Mouse (Mus musculus) gastrocnemius, adult 2 months (tissue): ENCODE measurements at regions not wholly inside any gene's neighbourhood (a gene's known extent, or its start where the extent isn't known, plus 50 kb on each side); places are given as distances from the start of the nearest gene placed in this dataset.

Experiments used
- DNase-seq: peaks from one replicate; pipeline ENCODE4 v3.0.0; 2022
- H3K27ac ChIP-seq: fragments of 200-600 bp; 2 replicates; pipeline ENCODE4 v1.8.1; 2022; ENCODE audit warnings: mild to moderate bottlenecking
- H3K4me3 ChIP-seq: fragments of 200-600 bp; 2 replicates; pipeline ENCODE4 v1.8.1; 2022; ENCODE audit warnings: mild to moderate bottlenecking, moderate library complexity
- CTCF ChIP-seq: fragments of 200-600 bp; IDR thresholded peaks from 2 replicates; pipeline ENCODE4 v1.8.1; 2022; ENCODE audit warnings: antibody characterized with exemption, mild to moderate bottlenecking, moderate library complexity
- intact Hi-C: fragments of 180-260 bp; cut with DNase I; formaldehyde crosslinking; loops from one replicate; pipeline ENCODE4 v1.15.1; 2025

DNA sequence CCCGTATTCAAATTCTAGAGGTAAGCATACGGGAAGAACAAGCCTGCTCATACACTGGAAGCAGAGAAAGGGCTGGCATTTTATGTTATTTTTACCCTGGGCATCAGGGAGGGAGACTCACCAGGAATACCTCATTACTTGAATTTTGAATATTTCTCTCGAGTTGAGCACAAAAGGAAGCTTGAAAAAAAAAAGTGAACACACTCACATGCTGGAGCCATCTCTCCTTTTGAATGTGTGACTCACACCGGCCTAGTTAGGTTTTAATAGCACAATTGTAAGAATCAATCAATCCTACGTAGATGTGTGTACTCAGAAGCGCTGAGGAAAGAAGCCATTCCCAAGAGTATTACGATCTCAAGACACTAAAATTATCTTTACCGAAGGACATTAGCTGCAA lies 172.2 kb upstream of the Grik3 start:
- DNase-seq: no peak
- no peak overlapping the region for H3K4me3 ChIP-seq
- H3K27ac ChIP-seq: no peak overlapping the region
- intact Hi-C loops: no loop called here
- TF ChIP-seq CTCF: no peak

- H3K27ac ChIP-seq: no peak overlapping the region
- H3K4me3 ChIP-seq: no peak overlapping the region
- intact Hi-C loops: no loop called here
- DNase-seq: no peak
- no peak for TF ChIP-seq CTCF
These were observed 173.6 kb upstream of the Grik3 start for GRCm38 (mm10) chr4:125316876-125317275.

DNA sequence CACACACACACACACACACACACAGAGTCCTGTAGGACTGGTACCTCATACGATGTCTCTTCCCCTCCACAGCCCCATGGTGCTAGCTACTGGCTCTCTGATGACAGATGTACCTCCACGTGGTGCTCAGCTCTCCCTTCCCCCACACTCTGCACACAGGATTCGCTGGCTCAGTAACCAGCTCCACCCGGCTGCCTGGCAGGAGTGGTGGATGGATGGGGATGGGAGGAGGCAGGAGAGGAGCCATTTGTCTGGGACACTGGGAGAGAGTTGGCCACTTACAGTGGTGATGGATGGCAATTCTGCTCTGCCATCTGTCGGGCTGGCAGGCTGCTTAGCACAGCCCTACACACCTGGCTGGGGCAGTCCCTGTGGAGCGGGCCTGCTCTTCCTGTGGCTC lies 174.7 kb upstream of the Grik3 start:
- Histone ChIP-seq H3K4me3 (no peak overlapping the region), H3K27ac (no peak overlapping the region)
- no peak for DNase-seq
- intact Hi-C loops: no loop called here
- TF ChIP-seq CTCF: no peak

DNA sequence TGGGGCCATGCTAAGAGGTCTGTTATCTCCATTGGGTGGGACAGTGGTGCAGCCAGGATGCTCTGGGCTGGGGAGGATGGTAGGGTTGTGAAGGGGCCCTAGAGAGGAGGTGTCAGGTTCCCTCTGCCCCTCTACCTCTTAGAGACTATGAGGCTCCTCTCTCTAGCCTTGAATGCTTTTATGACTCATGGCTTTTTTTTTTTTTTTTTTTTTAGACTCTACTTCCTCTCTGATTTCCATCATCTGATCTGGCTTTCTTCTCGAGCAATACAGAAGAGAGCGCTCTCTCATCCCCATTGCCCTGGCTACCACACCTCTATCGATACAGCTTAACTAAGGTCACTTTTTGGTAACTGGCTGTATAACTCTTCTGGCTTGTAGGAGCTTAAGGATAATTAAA lies 176.6 kb upstream of the Grik3 start:
- intact Hi-C loops: no loop called here
- TF ChIP-seq CTCF: no peak
- H3K4me3 ChIP-seq: no peak overlapping the region

DNA sequence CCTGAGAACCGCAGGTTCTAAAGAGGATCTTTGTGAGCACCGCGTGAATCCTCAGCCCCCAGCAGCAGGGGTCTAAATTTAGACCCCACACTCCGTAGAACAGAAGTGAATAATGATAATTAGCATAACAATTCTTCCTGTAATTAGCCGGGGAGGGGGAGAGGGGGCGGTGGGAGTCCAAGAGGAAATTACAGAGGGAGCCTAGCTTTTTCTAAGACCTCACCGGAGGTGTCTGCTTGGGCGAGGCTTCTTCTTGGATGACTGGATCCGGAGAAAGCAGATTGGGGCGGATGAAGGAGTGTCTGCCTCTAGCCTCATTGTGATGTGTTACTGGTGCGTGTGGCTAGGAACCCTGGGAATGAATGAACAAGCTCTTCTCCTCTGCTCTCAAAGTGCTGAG lies 177.2 kb upstream of the Grik3 start:
- DNase-seq: no peak
- H3K4me3 ChIP-seq: no peak overlapping the region
- TF ChIP-seq CTCF: no peak

More for the DNA sequence above, 176.6 kb upstream of the Grik3 start:
- DNase-seq: no peak
- no peak overlapping the region for H3K27ac ChIP-seq

GRCm38 (mm10) chr4:125308171-125308570 lies 180.5 kb upstream of the Zc3h12a start:
- no peak overlapping the region for H3K27ac ChIP-seq
- no peak overlapping the region for H3K4me3 ChIP-seq
- no peak for TF ChIP-seq CTCF
- no peak for DNase-seq
- intact Hi-C loops: no loop called here

More for the DNA sequence above, 177.2 kb upstream of the Grik3 start:
- intact Hi-C loops: no loop called here
- H3K27ac ChIP-seq: no peak overlapping the region

DNA sequence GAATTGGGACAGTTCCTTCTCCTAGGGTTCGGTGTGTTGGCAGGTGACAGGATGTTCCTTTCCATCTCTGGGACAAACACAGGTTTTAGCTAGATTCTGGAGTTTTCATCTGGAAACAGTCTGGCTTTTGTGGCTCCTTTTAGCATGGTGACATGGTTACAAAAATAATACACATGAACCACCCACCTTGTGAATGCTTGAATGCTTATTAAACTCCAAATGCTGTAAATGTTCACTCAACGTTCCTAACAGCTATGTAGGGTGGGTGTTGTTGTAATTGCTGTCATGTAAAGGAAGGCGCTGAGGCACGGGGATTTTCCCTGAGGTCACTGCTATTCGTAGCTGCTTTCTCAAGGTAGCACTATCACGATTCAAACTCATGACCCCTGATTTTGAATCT lies 178.1 kb upstream of the Zc3h12a start:
- no peak for DNase-seq
- intact Hi-C loops: no loop called here
- no peak overlapping the region for H3K4me3 ChIP-seq
- TF ChIP-seq CTCF: no peak
- no peak overlapping the region for H3K27ac ChIP-seq

GRCm38 (mm10) chr4:125302660-125303059 lies 175.0 kb upstream of the Zc3h12a start:
- DNase-seq: no peak
- no peak overlapping the region for H3K4me3 ChIP-seq
- no peak for TF ChIP-seq CTCF
- intact Hi-C loops: no loop called here
- no peak overlapping the region for H3K27ac ChIP-seq

- intact Hi-C loops: no loop called here
These were observed 173.1 kb upstream of the Zc3h12a start for GRCm38 (mm10) chr4:125300503-125301457.

DNA sequence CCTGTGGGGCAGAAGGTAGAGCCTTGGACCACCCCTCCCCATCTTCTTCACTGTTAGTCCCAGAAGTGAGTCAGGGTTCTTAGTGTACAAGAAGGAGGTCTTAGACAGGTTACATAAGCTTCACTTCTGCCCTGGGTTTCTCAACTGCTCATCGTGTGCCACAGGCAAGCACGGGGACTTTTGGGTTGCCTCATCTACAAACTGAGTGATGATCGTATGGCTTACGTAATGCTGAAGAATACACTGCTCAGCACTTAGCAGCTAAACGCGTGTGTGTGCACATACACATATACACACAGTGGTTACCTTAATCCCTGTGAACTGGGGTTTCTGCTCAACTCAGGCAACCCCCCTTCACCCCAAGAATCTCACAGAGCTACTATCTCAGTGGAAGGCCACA lies 163.1 kb upstream of the Zc3h12a start:
- no peak for DNase-seq
- H3K4me3 ChIP-seq: no peak overlapping the region
- intact Hi-C loops: no loop called here
- no peak for TF ChIP-seq CTCF
- no peak overlapping the region for H3K27ac ChIP-seq

More at GRCm38 (mm10) chr4:125300503-125301457, 173.1 kb upstream of the Zc3h12a start:
- DNase-seq: peak; percentile 43
- no peak for TF ChIP-seq CTCF
- Histone ChIP-seq H3K4me3 (no peak overlapping the region), H3K27ac (no peak overlapping the region)

DNA sequence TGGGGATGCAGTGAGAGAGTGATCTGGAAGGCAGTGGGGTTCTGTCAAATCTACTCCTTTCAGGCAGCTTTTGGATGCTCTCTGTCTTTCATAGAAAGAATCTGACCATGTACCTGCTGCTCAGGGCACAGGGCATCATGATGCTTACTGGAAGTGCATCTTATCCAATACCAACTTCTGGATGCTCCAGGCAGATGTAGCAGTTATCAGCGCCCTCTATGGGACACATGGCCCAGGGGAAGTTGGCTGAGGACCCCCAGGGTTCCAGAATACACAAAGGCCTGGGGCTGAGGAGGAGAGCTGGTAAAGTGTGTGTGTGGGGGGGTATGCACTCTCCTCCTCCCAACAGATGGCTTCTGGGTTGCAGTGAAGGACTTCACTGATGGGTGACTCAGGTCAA lies 162.1 kb upstream of the Zc3h12a start:
- intact Hi-C loops: no loop called here
- DNase-seq: no peak
- Histone ChIP-seq H3K4me3 (no peak overlapping the region), H3K27ac (no peak overlapping the region)
- TF ChIP-seq CTCF: no peak

DNA sequence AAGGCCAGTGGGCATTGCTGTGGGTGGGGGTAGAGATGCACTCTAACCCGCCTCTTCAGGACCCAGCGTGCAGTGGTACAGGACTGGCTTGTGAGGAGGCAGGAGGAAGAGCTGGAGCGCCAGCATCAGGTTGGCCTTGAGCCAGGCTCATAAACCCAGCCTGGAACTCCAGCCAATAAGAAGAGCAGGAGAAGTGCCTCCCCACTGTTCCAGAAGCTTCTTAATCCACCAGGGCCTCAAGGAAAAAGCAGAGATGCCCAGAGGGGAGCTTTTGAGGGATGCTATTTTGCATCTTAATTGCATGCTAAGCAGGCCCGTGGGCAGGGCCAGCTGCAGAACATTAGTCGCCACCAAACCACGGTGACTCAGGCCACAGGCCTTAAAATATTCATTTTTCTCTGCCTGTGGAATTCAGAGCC lies 161.4 kb upstream of the Zc3h12a start:
- no peak overlapping the region for H3K4me3 ChIP-seq
- DNase-seq: no peak
- TF ChIP-seq CTCF: no peak
- intact Hi-C loops: no loop called here
- no peak overlapping the region for H3K27ac ChIP-seq

GRCm38 (mm10) chr4:125282974-125283319 lies 155.3 kb upstream of the Zc3h12a start:
- intact Hi-C loops: no loop called here
- Histone ChIP-seq H3K4me3 (no peak overlapping the region), H3K27ac (no peak overlapping the region)
- TF ChIP-seq CTCF: no peak
- no peak for DNase-seq
